ENCODE assay signal across 28 mouse cellular contexts in the genomic region with DNA sequence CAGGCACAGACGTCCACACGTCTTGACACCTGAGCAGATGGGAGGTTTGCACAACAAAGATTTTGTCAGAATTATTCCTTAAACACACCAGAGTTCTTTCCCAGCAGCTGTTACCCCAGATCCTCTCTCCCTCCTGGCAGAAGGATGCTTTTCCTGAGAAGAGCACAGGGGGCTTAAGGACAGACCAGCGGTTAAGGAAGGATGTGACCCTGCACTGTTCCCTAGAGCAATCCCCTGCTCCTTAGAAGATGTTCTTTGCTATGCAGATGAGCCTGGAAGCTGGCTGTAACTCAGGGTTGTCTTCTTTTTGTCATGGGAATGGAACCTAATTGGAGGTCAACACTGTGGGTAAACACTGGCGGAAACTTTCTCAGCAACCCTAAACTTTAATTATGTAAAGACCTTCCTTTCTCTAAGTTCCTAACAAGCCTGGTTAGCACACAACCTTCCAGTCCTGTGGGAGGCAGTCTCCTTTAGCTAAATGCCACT. TPM values are rescaled to one million over a fixed set of nuclear protein-coding genes. Genes with fewer than 3 reads are reported as not detected.
DNase-seq lines count a peak whose midpoint lies in the region; ATAC-seq lines count a peak whose summit lies in the region.
"Had no signal": no experiment of that assay in that cellular context is flagged by ENCODE, and none has a peak within 500 bp of the region (broad histone marks: within the 10 kb centered on the region; RNA-seq: fewer than 3 reads in every experiment).

No protein-coding gene starts in this region.

- no peaks in the 10 kb centered on the region for H3K9me3 ChIP-seq in forebrain, embryonic 14.5 days (replicated peaks; ENCODE audit: control insufficient read depth, low read length)
- H3K9me3 ChIP-seq in forebrain, embryonic 15.5 days, result no peaks in the 10 kb centered on the region
- H3K9me3 ChIP-seq: embryonic facial prominence, embryonic 12.5 days; embryonic facial prominence, embryonic 15.5 days; G1E; heart, embryonic 12.5 days; heart, embryonic 15.5 days; hindbrain, embryonic 12.5 days; hindbrain, embryonic 15.5 days had no signal

- ATAC-seq in forebrain, embryonic 14.5 days, result no peak
- ATAC-seq in forebrain, embryonic 15.5 days (replicated peaks), result no peak
- ATAC-seq: activated CD4-positive, CD25-positive, alpha-beta regulatory T cell, adult 4 months; forebrain, embryonic 16.5 days; intestine, postnatal 0 days; Patski had no signal

- H3K4me3 ChIP-seq in forebrain, embryonic 14.5 days (ENCODE audit: low read depth, low read length), result no peak overlapping the region
- no peak overlapping the region for H3K4me3 ChIP-seq in forebrain, embryonic 15.5 days
- H3K4me3 ChIP-seq: embryonic facial prominence, embryonic 12.5 days; embryonic facial prominence, embryonic 15.5 days; gastrocnemius, adult 2 months; heart, embryonic 15.5 days; hindbrain, embryonic 12.5 days; hindbrain, embryonic 15.5 days had no signal

- DNase-seq in forebrain, embryonic 14.5 days (ENCODE audit: low spot score), result peak; percentile 20
- DNase-seq in ES-CJ7 (ENCODE audit: low read depth, low spot score), result peak; percentile 93
- peak; percentile 86 for DNase-seq in ZHBTc4 (ENCODE audit: low read depth, low spot score)
- DNase-seq in layer of hippocampus, adult 9-11 months, result no peak
- no peak for DNase-seq in urinary bladder, adult 2 months (ENCODE audit: low spot score)
- DNase-seq: adrenal gland, adult 8-10 months; adrenal gland, postnatal 25 days; cerebellum, adult 11 months; cerebellum, adult 2 months; cerebellum, adult 9-11 months; cerebellum, postnatal 25 days; gastrocnemius, adult 2 months; gastrocnemius, postnatal 14 days; heart, adult 18-20 months; heart, postnatal 10 days; kidney, adult 2 months had no signal

- WGBS in forebrain, embryonic 14.5 days, result 16% methylated on average over 4 of the region's 4 CpGs
- WGBS in forebrain, embryonic 15.5 days, result 9% methylated on average over 4 of the region's 4 CpGs

- no peak overlapping the region for H3K27ac ChIP-seq in forebrain, embryonic 14.5 days (ENCODE audit: low read depth, low read length)
- no peak overlapping the region for H3K27ac ChIP-seq in forebrain, embryonic 15.5 days (replicated peaks)
- H3K27ac ChIP-seq: embryonic facial prominence, embryonic 12.5 days; embryonic facial prominence, embryonic 15.5 days; gastrocnemius, adult 2 months; heart, embryonic 15.5 days; hindbrain, embryonic 12.5 days; hindbrain, embryonic 15.5 days had no signal

- H3K4me2 ChIP-seq in forebrain, embryonic 14.5 days (ENCODE audit: low read length), result no peak overlapping the region
- H3K4me2 ChIP-seq in forebrain, embryonic 15.5 days (replicated peaks), result no peak overlapping the region
- H3K4me2 ChIP-seq: embryonic facial prominence, embryonic 12.5 days; embryonic facial prominence, embryonic 15.5 days; heart, embryonic 15.5 days; hindbrain, embryonic 12.5 days; hindbrain, embryonic 15.5 days had no signal

- no peak overlapping the region for H3K9ac ChIP-seq in forebrain, embryonic 14.5 days (ENCODE audit: low read length)
- no peak overlapping the region for H3K9ac ChIP-seq in forebrain, embryonic 15.5 days (replicated peaks)
- H3K9ac ChIP-seq: embryonic facial prominence, embryonic 12.5 days; embryonic facial prominence, embryonic 15.5 days; heart, embryonic 12.5 days; heart, embryonic 15.5 days; hindbrain, embryonic 12.5 days; hindbrain, embryonic 15.5 days had no signal

- H3K4me1 ChIP-seq in forebrain, embryonic 14.5 days (ENCODE audit: control insufficient read depth, insufficient read depth, low read length), result no peaks in the 10 kb centered on the region
- peaks cover 17% of the 10 kb centered on the region for H3K4me1 ChIP-seq in forebrain, embryonic 15.5 days

- H3K36me3 ChIP-seq in forebrain, embryonic 14.5 days (ENCODE audit: control insufficient read depth, insufficient read depth, low read length), result no peaks in the 10 kb centered on the region
- no peaks in the 10 kb centered on the region for H3K36me3 ChIP-seq in forebrain, embryonic 15.5 days
- H3K36me3 ChIP-seq: embryonic facial prominence, embryonic 12.5 days; embryonic facial prominence, embryonic 15.5 days; G1E; heart, embryonic 12.5 days; heart, embryonic 15.5 days; hindbrain, embryonic 12.5 days; hindbrain, embryonic 15.5 days had no signal

- H3K27me3 ChIP-seq in forebrain, embryonic 14.5 days (replicated peaks; ENCODE audit: control insufficient read depth, insufficient read depth, low read length), result peaks cover 18% of the 10 kb centered on the region
- peaks cover 23% of the 10 kb centered on the region for H3K27me3 ChIP-seq in forebrain, embryonic 15.5 days
- H3K27me3 ChIP-seq: Patski had no signal

RNA-seq across cellular contexts. Expression of a gene that starts 21.8 kb away (rescaled TPM):
- 251 and 315 TPM in 2 replicates for polyA plus RNA-seq in forebrain, embryonic 14.5 days (2014; fragmentation: Nextera tagmentation; extraction: Ambion mirVana)
- 395 and 412 TPM in 2 replicates for polyA plus RNA-seq in forebrain, embryonic 15.5 days (2015; fragmentation: Nextera tagmentation; extraction: Ambion mirVana)
- polyA plus RNA-seq in urinary bladder, adult 2 months (2012; rRNA removed), result 149 and 195 TPM in 2 replicates

RNA-seq across cellular contexts. Expression of a gene that starts 34.4 kb away (rescaled TPM):
- 119 and 142 TPM in 2 replicates for polyA plus RNA-seq in forebrain, embryonic 14.5 days (2014; fragmentation: Nextera tagmentation; extraction: Ambion mirVana)
- polyA plus RNA-seq in forebrain, embryonic 15.5 days (2015; fragmentation: Nextera tagmentation; extraction: Ambion mirVana), result 100 and 115 TPM in 2 replicates
- polyA plus RNA-seq in urinary bladder, adult 2 months (2012; rRNA removed), result 205 and 261 TPM in 2 replicates

RNA-seq across cellular contexts. Expression of a gene that starts 38.7 kb away (rescaled TPM):
- 46.0 and 63.2 TPM in 2 replicates for polyA plus RNA-seq in forebrain, embryonic 14.5 days (2014; fragmentation: Nextera tagmentation; extraction: Ambion mirVana)
- 69.9 and 72.2 TPM in 2 replicates for polyA plus RNA-seq in forebrain, embryonic 15.5 days (2015; fragmentation: Nextera tagmentation; extraction: Ambion mirVana)
- 75.1 and 81.3 TPM in 2 replicates for polyA plus RNA-seq in urinary bladder, adult 2 months (2012; rRNA removed)

Comparison
In these comparisons a context has a peak if more than half of its experiments do, and no peak if none do; other contexts are left out.
1. DNase-seq: peak in forebrain, embryonic 14.5 days (single experiment), ES-CJ7 (single experiment) and ZHBTc4 (single experiment); none in layer of hippocampus, adult 9-11 months (single experiment) and urinary bladder, adult 2 months (single experiment).